Mouse (Mus musculus): ENCODE measurements at regions not wholly inside any gene's neighbourhood (a gene's known extent, or its start where the extent isn't known, plus 50 kb on each side); places are given as distances from the start of the nearest gene placed in this dataset.
"Not testable (repeated sequence)": the region's sequence is repeated elsewhere in the genome, so short reads cannot be mapped to it uniquely, and the experiment has no call there.

DNA sequence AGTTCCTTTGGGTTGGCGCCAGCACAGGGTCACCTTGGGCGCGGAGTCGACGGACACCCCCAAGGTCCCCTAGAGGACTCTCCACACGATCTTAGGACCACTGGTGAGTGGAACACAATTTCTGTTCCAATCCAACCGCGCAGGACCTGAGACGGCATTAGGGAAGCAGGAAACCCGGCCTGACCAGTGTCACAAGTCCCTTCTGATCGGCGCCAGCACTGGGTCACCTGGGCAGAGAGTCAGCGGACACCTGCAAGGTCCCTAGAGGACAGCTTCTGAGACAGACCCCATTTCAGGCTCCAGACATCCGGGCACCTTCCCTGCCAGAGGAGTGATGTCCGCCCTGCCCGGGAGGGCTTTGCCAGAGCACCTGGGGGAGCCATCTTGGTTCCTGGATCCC is 74.2 kb upstream of the Cdh13 start:
- not testable (repeated sequence) for H3K4me3 ChIP-seq; H3K27me3 ChIP-seq (ENCODE audit: insufficient read depth, poor library complexity, severe bottlenecking); H3K36me3 ChIP-seq; DNase-seq (ENCODE audit: low spot score); H3K4me1 ChIP-seq (replicated peaks); H3K27ac ChIP-seq; H3K9me3 ChIP-seq
- WGBS, result 97% methylated on average over 16 of the region's 16 CpGs

GRCm38 (mm10) chr8:118190866-118191265 is 92.7 kb upstream of the Cdh13 start:
- no peak for DNase-seq (ENCODE audit: low spot score)
- 89% methylated on average over 6 of the region's 6 CpGs for WGBS
- no peaks in the 10 kb centered on the region for H3K27me3 ChIP-seq (ENCODE audit: insufficient read depth, poor library complexity, severe bottlenecking)
- no peak overlapping the region for H3K4me3 ChIP-seq
- H3K4me1 ChIP-seq (replicated peaks), result 0 out of 2 replicates have a peak, but pooled peaks cover 3% of the 10 kb centered on the region
- H3K36me3 ChIP-seq, result no peaks in the 10 kb centered on the region
- H3K9me3 ChIP-seq, result no peaks in the 10 kb centered on the region
- H3K27ac ChIP-seq, result no peak overlapping the region

DNA sequence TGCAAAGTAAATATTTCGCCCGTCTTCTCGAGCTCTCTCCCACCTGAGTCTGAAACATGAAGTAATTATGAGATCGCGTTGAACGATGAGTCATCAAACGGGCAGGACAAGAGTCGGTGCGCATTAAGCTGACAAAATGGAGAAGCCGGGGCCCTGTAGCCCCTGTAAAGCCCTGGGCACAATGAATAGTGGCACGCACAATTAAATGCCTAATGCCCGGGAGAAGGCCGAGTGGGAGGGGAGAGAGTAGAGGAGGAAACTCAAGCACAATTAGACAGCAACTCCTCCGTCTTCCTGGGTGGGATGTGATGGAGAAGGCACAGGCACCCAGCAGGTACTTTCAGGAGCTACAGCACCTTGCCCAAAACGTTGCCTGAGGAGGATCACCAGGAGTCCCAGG is 94.3 kb upstream of the Cdh13 start:
- Histone ChIP-seq H3K9me3 (no peaks in the 10 kb centered on the region), H3K36me3 (no peaks in the 10 kb centered on the region), H3K27ac (no peak overlapping the region), H3K4me1 (replicated peaks) (0 out of 2 replicates have a peak, but pooled peaks cover 3% of the 10 kb centered on the region), H3K4me3 (no peak overlapping the region), H3K27me3 (ENCODE audit: insufficient read depth, poor library complexity, severe bottlenecking) (no peaks in the 10 kb centered on the region)
- no peak for DNase-seq (ENCODE audit: low spot score)
- WGBS, result 84% methylated on average over 15 of the region's 15 CpGs

DNA sequence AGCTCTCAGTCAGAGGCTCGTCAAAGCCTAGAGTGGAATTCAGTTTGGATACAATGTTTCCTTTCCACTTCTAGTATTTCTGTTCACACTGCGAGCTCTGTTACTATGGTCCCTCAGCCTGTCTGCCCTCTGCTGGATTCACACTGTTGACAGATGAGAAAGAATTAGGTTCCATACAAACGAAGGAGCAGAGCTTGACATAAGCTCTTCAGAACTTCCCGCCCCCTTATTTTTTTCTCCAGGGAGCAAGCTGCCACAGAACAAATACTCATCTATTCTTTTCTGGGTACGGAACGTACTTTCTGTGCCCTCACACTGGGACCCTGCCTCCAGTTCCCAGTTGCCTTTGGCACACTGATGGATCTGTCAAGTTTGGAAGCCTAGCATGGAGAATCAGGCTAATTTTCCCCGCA is 114.5 kb upstream of the Cdh13 start:
- WGBS, result 45% methylated on average over 7 of the region's 7 CpGs
- Histone ChIP-seq H3K27ac (no peak overlapping the region), H3K4me3 (no peak overlapping the region), H3K27me3 (ENCODE audit: insufficient read depth, poor library complexity, severe bottlenecking) (no peaks in the 10 kb centered on the region), H3K9me3 (no peaks in the 10 kb centered on the region), H3K36me3 (no peaks in the 10 kb centered on the region), H3K4me1 (replicated peaks) (peaks cover 7% of the 10 kb centered on the region)
- peak; percentile 4 for DNase-seq (ENCODE audit: low spot score)

GRCm38 (mm10) chr8:118162171-118162570 is 121.4 kb upstream of the Cdh13 start:
- no peaks in the 10 kb centered on the region for H3K9me3 ChIP-seq
- H3K27me3 ChIP-seq (ENCODE audit: insufficient read depth, poor library complexity, severe bottlenecking), result no peaks in the 10 kb centered on the region
- H3K36me3 ChIP-seq, result no peaks in the 10 kb centered on the region
- no peaks in the 10 kb centered on the region for H3K4me1 ChIP-seq (replicated peaks)
- no peak overlapping the region for H3K27ac ChIP-seq
- H3K4me3 ChIP-seq, result no peak overlapping the region
- DNase-seq (ENCODE audit: low spot score), result no peak
- WGBS, result 85% methylated on average over 10 of the region's 10 CpGs

DNA sequence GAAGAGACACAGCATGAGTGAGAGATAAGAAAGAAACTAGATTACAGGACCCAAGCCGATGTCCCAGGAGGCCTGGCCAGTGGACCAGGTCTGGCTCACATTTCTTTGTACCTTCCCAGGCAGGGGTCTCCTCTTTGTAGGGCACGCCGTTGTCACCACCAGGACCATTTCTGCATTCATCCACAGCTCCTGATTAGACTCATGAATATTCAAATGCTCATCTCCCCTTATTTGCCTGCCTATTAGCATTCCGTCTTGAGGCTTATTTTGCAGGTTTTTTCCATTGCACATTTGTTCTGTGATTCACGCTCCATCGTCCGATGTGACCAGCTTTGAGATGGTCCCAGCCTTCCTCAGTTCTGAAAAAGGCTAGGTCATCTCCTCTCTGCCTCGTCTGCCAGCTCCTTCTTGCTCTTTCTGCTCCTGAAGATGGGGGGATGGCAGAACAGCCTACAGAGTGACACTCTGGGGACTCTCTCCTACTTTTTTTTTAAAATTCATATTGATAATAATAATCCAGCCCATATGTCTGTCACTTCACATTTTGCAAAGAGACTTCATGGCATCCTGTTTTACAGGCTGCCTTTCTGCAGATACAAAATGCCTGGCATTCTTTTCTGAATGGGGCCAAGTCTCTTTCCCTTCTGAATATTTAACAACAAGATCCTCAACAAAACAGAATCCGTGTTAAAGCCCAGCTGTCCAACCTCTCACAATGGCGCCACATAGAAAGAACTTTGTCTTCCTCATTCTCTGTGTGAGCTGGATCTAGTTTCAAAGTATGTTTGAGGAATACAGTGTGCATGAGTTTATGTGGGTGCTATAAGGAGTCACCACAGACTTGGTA is 136.0 kb upstream of the Cdh13 start:
- 63% methylated on average over 10 of the region's 10 CpGs for WGBS
- DNase-seq (ENCODE audit: low spot score), result no peak
- no peaks in the 10 kb centered on the region for H3K36me3 ChIP-seq
- H3K4me3 ChIP-seq, result no peak overlapping the region
- H3K9me3 ChIP-seq, result no peaks in the 10 kb centered on the region
- H3K4me1 ChIP-seq (replicated peaks), result peaks cover 26% of the 10 kb centered on the region
- no peaks in the 10 kb centered on the region for H3K27me3 ChIP-seq (ENCODE audit: insufficient read depth, poor library complexity, severe bottlenecking)
- peak overlapping the region; percentile 42; the same call in 1 of the 2 replicates for H3K27ac ChIP-seq

DNA sequence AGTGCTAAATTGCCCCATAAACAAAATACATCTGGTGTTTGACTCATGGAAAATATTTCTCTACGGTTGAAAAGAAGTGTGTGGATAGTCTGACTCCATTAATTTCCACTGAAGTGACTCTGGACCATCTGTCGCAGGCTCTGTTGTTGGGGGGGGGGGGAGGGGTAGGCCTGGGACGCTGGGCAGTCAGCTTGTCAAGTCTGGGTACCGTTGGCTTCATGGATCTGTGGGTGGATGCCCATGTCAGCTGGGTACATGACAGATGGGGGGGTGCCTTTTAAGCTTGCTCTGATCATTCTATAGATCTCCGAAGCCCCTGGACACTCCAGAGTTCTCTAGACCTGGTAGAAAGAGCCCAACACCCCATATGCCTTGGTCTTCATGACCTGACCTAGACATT is 139.0 kb upstream of the Cdh13 start:
- H3K36me3 ChIP-seq, result no peaks in the 10 kb centered on the region
- H3K4me1 ChIP-seq (replicated peaks), result peaks cover 26% of the 10 kb centered on the region
- no peaks in the 10 kb centered on the region for H3K9me3 ChIP-seq
- WGBS, result 78% methylated on average over 5 of the region's 5 CpGs
- 0 out of 2 replicates have a peak overlapping the region, but pooled peaks have one; percentile 24 for H3K27ac ChIP-seq
- no peaks in the 10 kb centered on the region for H3K27me3 ChIP-seq (ENCODE audit: insufficient read depth, poor library complexity, severe bottlenecking)
- DNase-seq (ENCODE audit: low spot score), result no peak
- no peak overlapping the region for H3K4me3 ChIP-seq

- DNase-seq (ENCODE audit: low spot score), result no peak
- peaks cover 19% of the 10 kb centered on the region for H3K4me1 ChIP-seq (replicated peaks)
- no peaks in the 10 kb centered on the region for H3K9me3 ChIP-seq
- H3K36me3 ChIP-seq, result no peaks in the 10 kb centered on the region
- H3K27ac ChIP-seq, result no peak overlapping the region
- H3K27me3 ChIP-seq (ENCODE audit: insufficient read depth, poor library complexity, severe bottlenecking), result no peaks in the 10 kb centered on the region
- H3K4me3 ChIP-seq, result no peak overlapping the region
- WGBS, result 90% methylated on average over 8 of the region's 8 CpGs
These were observed 141.2 kb upstream of the Cdh13 start for GRCm38 (mm10) chr8:118142311-118142710.

GRCm38 (mm10) chr8:118139928-118140327 is 143.6 kb upstream of the Cdh13 start:
- 83% methylated on average over 6 of the region's 6 CpGs for WGBS
- Histone ChIP-seq H3K36me3 (no peaks in the 10 kb centered on the region), H3K27ac (no peak overlapping the region), H3K4me3 (no peak overlapping the region), H3K9me3 (no peaks in the 10 kb centered on the region), H3K27me3 (ENCODE audit: insufficient read depth, poor library complexity, severe bottlenecking) (no peaks in the 10 kb centered on the region), H3K4me1 (replicated peaks) (peaks cover 9% of the 10 kb centered on the region; the same call in 1 of the 2 replicates)
- DNase-seq (ENCODE audit: low spot score), result no peak

DNA sequence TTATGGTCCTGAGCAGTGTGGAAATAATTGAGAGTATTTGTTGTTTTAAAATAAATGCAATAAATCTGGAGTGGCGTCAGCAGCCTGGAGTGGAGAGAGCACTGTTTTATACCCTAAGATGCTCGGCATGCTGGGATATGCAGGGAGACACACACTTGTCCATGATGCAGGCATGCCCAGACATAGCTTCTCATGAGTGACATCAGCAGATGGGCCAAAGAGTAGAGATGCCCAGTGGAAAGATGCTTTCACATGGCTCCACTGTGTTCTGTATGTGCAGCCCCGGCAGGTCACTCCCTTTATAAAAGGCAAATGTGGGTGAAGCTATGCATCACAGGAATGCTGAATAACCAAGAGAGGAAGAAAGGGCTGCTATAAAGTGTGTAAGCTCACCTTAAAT is 145.7 kb upstream of the Cdh13 start:
- no peaks in the 10 kb centered on the region for H3K9me3 ChIP-seq
- H3K36me3 ChIP-seq, result no peaks in the 10 kb centered on the region
- H3K4me1 ChIP-seq (replicated peaks), result no peaks in the 10 kb centered on the region
- DNase-seq (ENCODE audit: low spot score), result no peak
- 84% methylated on average over 3 of the region's 3 CpGs for WGBS
- H3K4me3 ChIP-seq, result no peak overlapping the region
- no peak overlapping the region for H3K27ac ChIP-seq
- H3K27me3 ChIP-seq (ENCODE audit: insufficient read depth, poor library complexity, severe bottlenecking), result no peaks in the 10 kb centered on the region

GRCm38 (mm10) chr8:118124993-118125392 is 158.5 kb upstream of the Cdh13 start:
- Histone ChIP-seq H3K4me3 (no peak overlapping the region), H3K36me3 (no peaks in the 10 kb centered on the region), H3K27ac (no peak overlapping the region), H3K27me3 (ENCODE audit: insufficient read depth, poor library complexity, severe bottlenecking) (no peaks in the 10 kb centered on the region), H3K9me3 (peaks cover 6% of the 10 kb centered on the region; the same call in 1 of the 2 replicates), H3K4me1 (replicated peaks) (peaks cover 6% of the 10 kb centered on the region; the same call in 1 of the 2 replicates)
- no peak for DNase-seq (ENCODE audit: low spot score)
- 78% methylated on average over 7 of the region's 7 CpGs for WGBS

DNA sequence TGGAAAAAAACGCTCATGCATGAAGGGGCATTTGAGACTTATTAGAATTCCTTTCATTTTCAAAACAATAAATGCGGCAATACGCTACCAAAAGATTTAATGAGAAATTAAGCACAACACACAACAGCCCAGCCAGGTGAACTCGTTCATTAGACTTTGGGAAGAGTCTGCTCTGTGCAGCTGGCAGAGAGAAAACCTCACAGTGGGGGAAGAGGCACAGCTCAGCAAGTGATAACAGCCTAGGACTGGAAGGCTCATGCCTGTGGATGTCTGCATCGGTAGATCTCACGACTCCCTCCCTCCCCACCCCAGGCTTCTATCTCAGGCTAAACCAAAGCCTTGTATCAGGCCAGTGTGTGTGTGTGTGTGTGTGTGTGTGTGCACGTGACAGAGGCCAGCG is 169.3 kb upstream of the Cdh13 start:
- Histone ChIP-seq H3K4me1 (replicated peaks) (no peaks in the 10 kb centered on the region), H3K9me3 (no peaks in the 10 kb centered on the region), H3K4me3 (no peak overlapping the region), H3K27ac (no peak overlapping the region), H3K27me3 (ENCODE audit: insufficient read depth, poor library complexity, severe bottlenecking) (no peaks in the 10 kb centered on the region), H3K36me3 (no peaks in the 10 kb centered on the region)
- 72% methylated on average over 8 of the region's 8 CpGs for WGBS
- no peak for DNase-seq (ENCODE audit: low spot score)

DNA sequence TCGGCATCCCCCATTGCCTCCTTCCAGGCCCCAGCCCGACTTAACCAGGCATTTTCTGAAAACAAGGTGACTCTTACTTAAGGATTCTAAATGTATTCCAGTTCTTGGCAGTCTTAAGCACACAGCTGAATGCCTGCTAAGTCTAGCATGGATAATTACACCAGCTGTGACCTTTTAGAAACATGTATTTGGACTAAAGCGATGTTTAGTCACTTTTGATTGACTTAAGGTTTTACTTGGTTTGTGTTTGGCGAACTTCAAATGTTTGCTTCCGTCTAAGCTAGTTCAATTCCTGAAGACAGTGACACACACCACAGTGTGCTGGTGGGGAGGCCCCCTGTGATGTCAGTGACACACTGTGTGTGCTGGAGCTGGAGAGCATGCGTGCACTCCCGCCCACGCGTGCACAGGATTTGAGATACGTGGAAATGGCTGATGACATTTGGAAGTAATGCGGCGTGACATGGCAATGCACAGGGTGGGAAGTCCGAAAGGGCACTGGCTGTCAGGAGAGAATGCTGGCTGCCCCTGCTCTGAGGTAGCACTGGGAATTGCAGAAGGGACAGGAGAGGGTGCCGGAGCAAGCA is 179.0 kb upstream of the Cdh13 start:
- Histone ChIP-seq H3K27me3 (ENCODE audit: insufficient read depth, poor library complexity, severe bottlenecking) (0 out of 2 replicates have a peak, but pooled peaks cover 2% of the 10 kb centered on the region), H3K4me3 (no peak overlapping the region), H3K9me3 (no peaks in the 10 kb centered on the region), H3K36me3 (no peaks in the 10 kb centered on the region), H3K27ac (no peak overlapping the region), H3K4me1 (replicated peaks) (peaks cover 19% of the 10 kb centered on the region)
- DNase-seq (ENCODE audit: low spot score), result no peak
- 78% methylated on average over 14 of the region's 14 CpGs for WGBS

All from hindbrain, embryonic 10.5 days (tissue).